Mouse (Mus musculus): ENCODE data around the gene Olfr651. TPM values are rescaled to one million over a fixed set of nuclear protein-coding genes. Genes with fewer than 3 reads are reported as not detected.
A peak's percentile ranks its signal among the peaks of the same experiment; 100 is the strongest.

Gene Olfr651
- polyA plus RNA-seq, 1 experiment, result not detected

- Histone ChIP-seq H3K4me1 (ENCODE audit: control insufficient read depth, insufficient read depth, low read length) (no peaks in the 10 kb centered on the region), H3K27me3 (ENCODE audit: control insufficient read depth, insufficient read depth, low read length) (no peaks in the 10 kb centered on the region), H3K27ac (ENCODE audit: control insufficient read depth, insufficient read depth, low read depth, low read length) (no peak overlapping the region), H3K4me3 (ENCODE audit: control insufficient read depth, low read depth, low read length) (no peak overlapping the region), H3K36me3 (ENCODE audit: control insufficient read depth, insufficient read depth, low read length) (no peaks in the 10 kb centered on the region)
- no peak for TF ChIP-seq CTCF (IDR thresholded peaks at IDR 0.05; ENCODE audit: control insufficient read depth, insufficient read depth, insufficient replicate concordance, low read depth, low read length)
- TF ChIP-seq POLR2A (IDR thresholded peaks at IDR 0.05; ENCODE audit: control insufficient read depth, low read depth, low read length), result no peak
Measured at GRCm38 (mm10) chr7:104580846-104581245, 30.9 kb downstream of the Olfr651 start.

GRCm38 (mm10) chr7:104581429-104581828 is 31.5 kb downstream of the Olfr651 start:
- Histone ChIP-seq H3K4me3 (ENCODE audit: control insufficient read depth, low read depth, low read length) (no peak overlapping the region), H3K27ac (ENCODE audit: control insufficient read depth, insufficient read depth, low read depth, low read length) (no peak overlapping the region), H3K4me1 (ENCODE audit: control insufficient read depth, insufficient read depth, low read length) (no peaks in the 10 kb centered on the region), H3K36me3 (ENCODE audit: control insufficient read depth, insufficient read depth, low read length) (no peaks in the 10 kb centered on the region), H3K27me3 (ENCODE audit: control insufficient read depth, insufficient read depth, low read length) (no peaks in the 10 kb centered on the region)
- TF ChIP-seq CTCF (IDR thresholded peaks at IDR 0.05; ENCODE audit: control insufficient read depth, insufficient read depth, insufficient replicate concordance, low read depth, low read length) (no peak), POLR2A (IDR thresholded peaks at IDR 0.05; ENCODE audit: control insufficient read depth, low read depth, low read length) (no peak)

DNA sequence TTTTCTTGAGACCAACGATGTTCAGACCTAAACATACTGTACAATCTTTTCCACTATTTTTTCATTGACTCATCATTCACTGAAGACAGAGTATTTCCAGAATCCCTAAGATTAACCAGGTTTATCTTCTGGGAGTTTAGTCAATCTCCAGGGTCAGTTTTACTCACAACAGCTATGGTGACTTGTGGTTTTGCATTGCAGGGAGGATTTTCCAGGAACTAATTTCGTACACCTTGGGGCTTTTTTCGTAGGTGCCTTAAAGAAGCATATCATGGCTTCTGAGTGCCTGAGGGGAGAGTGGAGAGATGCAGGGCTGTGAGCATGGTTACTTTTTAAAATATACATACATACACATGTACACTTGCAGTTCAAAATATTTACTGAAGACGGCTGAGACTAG is 36.8 kb downstream of the Olfr651 start, which contains the start of gene Olfr654:
Gene Olfr654 (plus strand): TSS at position 301 of the 400 bp plus-strand sequence.
- TF ChIP-seq POLR2A (IDR thresholded peaks at IDR 0.05; ENCODE audit: control insufficient read depth, low read depth, low read length) (no peak), CTCF (IDR thresholded peaks at IDR 0.05; ENCODE audit: control insufficient read depth, insufficient read depth, insufficient replicate concordance, low read depth, low read length) (no peak)
- no peaks in the 10 kb centered on the region for H3K36me3 ChIP-seq (ENCODE audit: control insufficient read depth, insufficient read depth, low read length)
- H3K27ac ChIP-seq (ENCODE audit: control insufficient read depth, insufficient read depth, low read depth, low read length), result no peak within 1 kb of the TSS
- H3K4me1 ChIP-seq (ENCODE audit: control insufficient read depth, insufficient read depth, low read length), result no peaks in the 10 kb centered on the region
- H3K27me3 ChIP-seq (ENCODE audit: control insufficient read depth, insufficient read depth, low read length), result no peaks in the 10 kb centered on the region
- H3K4me3 ChIP-seq (ENCODE audit: control insufficient read depth, low read depth, low read length), result no peak within 1 kb of the TSS

DNA sequence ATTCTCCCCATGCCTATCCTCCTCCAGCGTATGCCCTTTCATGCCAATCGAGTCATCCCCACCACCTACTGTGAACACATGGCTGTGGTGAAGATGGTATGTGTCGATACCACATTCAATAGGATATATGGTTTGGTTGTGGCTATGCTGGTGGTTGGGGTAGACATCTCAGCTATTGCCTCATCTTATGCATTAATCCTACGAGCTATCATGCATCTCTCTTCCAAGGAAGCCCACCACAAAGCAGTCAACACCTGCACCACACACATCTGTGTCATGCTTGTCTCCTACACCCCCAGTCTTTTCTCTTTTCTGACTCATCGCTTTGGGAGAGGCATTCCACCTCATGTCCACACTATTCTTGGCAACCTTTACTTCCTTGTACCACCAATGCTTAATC is 38.3 kb downstream of the Olfr651 start:
- Histone ChIP-seq H3K27me3 (ENCODE audit: control insufficient read depth, insufficient read depth, low read length) (no peaks in the 10 kb centered on the region), H3K27ac (ENCODE audit: control insufficient read depth, insufficient read depth, low read depth, low read length) (no peak overlapping the region), H3K4me1 (ENCODE audit: control insufficient read depth, insufficient read depth, low read length) (no peaks in the 10 kb centered on the region), H3K36me3 (ENCODE audit: control insufficient read depth, insufficient read depth, low read length) (no peaks in the 10 kb centered on the region), H3K4me3 (ENCODE audit: control insufficient read depth, low read depth, low read length) (no peak overlapping the region)
- TF ChIP-seq CTCF (IDR thresholded peaks at IDR 0.05; ENCODE audit: control insufficient read depth, insufficient read depth, insufficient replicate concordance, low read depth, low read length) (no peak), POLR2A (IDR thresholded peaks at IDR 0.05; ENCODE audit: control insufficient read depth, low read depth, low read length) (no peak)

GRCm38 (mm10) chr7:104601679-104602078 is 51.7 kb downstream of the Olfr651 start, which contains the start of gene Olfr655:
Olfr655 (minus strand) TSS chr7:104601779.
- TF ChIP-seq POLR2A (IDR thresholded peaks at IDR 0.05; ENCODE audit: control insufficient read depth, low read depth, low read length) (no peak), CTCF (IDR thresholded peaks at IDR 0.05; ENCODE audit: control insufficient read depth, insufficient read depth, insufficient replicate concordance, low read depth, low read length) (no peak)
- Histone ChIP-seq H3K27me3 (ENCODE audit: control insufficient read depth, insufficient read depth, low read length) (no peaks in the 10 kb centered on the region), H3K36me3 (ENCODE audit: control insufficient read depth, insufficient read depth, low read length) (no peaks in the 10 kb centered on the region), H3K4me1 (ENCODE audit: control insufficient read depth, insufficient read depth, low read length) (no peaks in the 10 kb centered on the region), H3K4me3 (ENCODE audit: control insufficient read depth, low read depth, low read length) (no peak within 1 kb of the TSS), H3K27ac (ENCODE audit: control insufficient read depth, insufficient read depth, low read depth, low read length) (no peak within 1 kb of the TSS)

- TF ChIP-seq CTCF (IDR thresholded peaks at IDR 0.05; ENCODE audit: control insufficient read depth, insufficient read depth, insufficient replicate concordance, low read depth, low read length) (peak; percentile 86; the same call in 1 of the 2 replicates), POLR2A (IDR thresholded peaks at IDR 0.05; ENCODE audit: control insufficient read depth, low read depth, low read length) (no peak)
- H3K4me3 ChIP-seq (ENCODE audit: control insufficient read depth, low read depth, low read length), result no peak overlapping the region
- no peaks in the 10 kb centered on the region for H3K27me3 ChIP-seq (ENCODE audit: control insufficient read depth, insufficient read depth, low read length)
- H3K36me3 ChIP-seq (ENCODE audit: control insufficient read depth, insufficient read depth, low read length), result no peaks in the 10 kb centered on the region
- H3K4me1 ChIP-seq (ENCODE audit: control insufficient read depth, insufficient read depth, low read length), result no peaks in the 10 kb centered on the region
- no peak overlapping the region for H3K27ac ChIP-seq (ENCODE audit: control insufficient read depth, insufficient read depth, low read depth, low read length)
Measured at GRCm38 (mm10) chr7:104603173-104603572, 53.2 kb downstream of the Olfr651 start.

Other genes starting within 250 kb of the Olfr651 start
- 0.54 and 1.1 TPM in 2 replicates for gene Trim12a, start 234.7 kb upstream of the Olfr651 start, polyA plus RNA-seq (2012; rRNA removed)
- gene Trim34b, start 220.7 kb upstream of the Olfr651 start, polyA plus RNA-seq (2012; rRNA removed), result 0.24 and 0.74 TPM in 2 replicates
- 0.40 and 0.98 TPM in 2 replicates for gene Trim12c, start 196.8 kb upstream of the Olfr651 start, polyA plus RNA-seq (2012; rRNA removed)
- gene Trim30b, start 180.2 kb upstream of the Olfr651 start, polyA plus RNA-seq (2012; rRNA removed), result 0.07 and 0.08 TPM in 2 replicates
- gene Trim30c, start 149.3 kb upstream of the Olfr651 start, polyA plus RNA-seq (2012; rRNA removed), result not detected in 2 replicates
- gene Trim30a, start 84.9 kb upstream of the Olfr651 start, polyA plus RNA-seq (2012; rRNA removed), result 0.17 and 0.32 TPM in 2 replicates
- 0.25 and 0.38 TPM in 2 replicates for gene Trim30d, start 42.3 kb upstream of the Olfr651 start, polyA plus RNA-seq (2012; rRNA removed)
- 0.20 TPM in 1 of 2 replicates, not detected in the other for gene Olfr652, start 10.8 kb downstream of the Olfr651 start, polyA plus RNA-seq (2012; rRNA removed)
- gene Olfr653, start 27.2 kb downstream of the Olfr651 start, polyA plus RNA-seq (2012; rRNA removed), result 0.06 and 0.19 TPM in 2 replicates
- gene Olfr654, start 36.9 kb downstream of the Olfr651 start, polyA plus RNA-seq (2012; rRNA removed), result 0.64 and 0.87 TPM in 2 replicates
- gene Olfr655, start 51.6 kb downstream of the Olfr651 start, polyA plus RNA-seq (2012; rRNA removed), result not detected in 2 replicates
- not detected in 2 replicates for gene Olfr656, start 63.8 kb downstream of the Olfr651 start, polyA plus RNA-seq (2012; rRNA removed)
- gene Olfr657, start 74.7 kb downstream of the Olfr651 start, polyA plus RNA-seq (2012; rRNA removed), result not detected in 2 replicates
- gene Olfr658, start 97.2 kb downstream of the Olfr651 start, polyA plus RNA-seq (2012; rRNA removed), result not detected in 2 replicates
- not detected in 2 replicates for gene Olfr659, start 116.6 kb downstream of the Olfr651 start, polyA plus RNA-seq (2012; rRNA removed)
- not detected in 2 replicates for gene Olfr661, start 136.4 kb downstream of the Olfr651 start, polyA plus RNA-seq (2012; rRNA removed)
- not detected in 2 replicates for gene Usp17le, start 227.3 kb downstream of the Olfr651 start, polyA plus RNA-seq (2012; rRNA removed)

Data from testis, adult 2 months (tissue).